Mouse (Mus musculus) lung, embryonic 14.5 days (tissue): ENCODE measurements around the gene Gpr137. TPM values are rescaled to one million over a fixed set of nuclear protein-coding genes. Genes with fewer than 3 reads are reported as not detected.
A peak's percentile ranks its signal among the peaks of the same experiment; 100 is the strongest.
"Not testable (repeated sequence)": the region's sequence is repeated elsewhere in the genome, so short reads cannot be mapped to it uniquely, and the experiment has no call there.

Source experiments
- ATAC-seq: fragments of 200-750 bp; cut with Nextera tagmentation; 2 replicates; pipeline ENCODE4 v1.8.0; 2017; ENCODE audit warnings: mild to moderate bottlenecking, moderate TSS enrichment, moderate library complexity; ENCODE audit not compliant: insufficient read depth
- DNase-seq: peaks from one replicate; pipeline ENCODE4 v3.0.0-alpha.2; 2015
- H3K27ac ChIP-seq: fragments of 300-500 bp; sonication (generic); 2 replicates; pipeline ENCODE4 v1.5.1; 2014; ENCODE audit warnings: low read depth, mild to moderate bottlenecking, moderate library complexity
- H3K27me3 ChIP-seq: fragments of 300-500 bp; sonication (generic); 2 replicates; pipeline ENCODE4 v1.6.1; 2014; ENCODE audit warnings: low read length, control low read depth; ENCODE audit not compliant: insufficient read depth
- H3K36me3 ChIP-seq: fragments of 300-500 bp; sonication (generic); 2 replicates; pipeline ENCODE4 v1.6.1; 2014; ENCODE audit warnings: control low read depth; ENCODE audit not compliant: insufficient read depth
- H3K4me1 ChIP-seq: fragments of 300-500 bp; sonication (generic); 2 replicates; pipeline ENCODE4 v1.6.1; 2014; ENCODE audit warnings: antibody characterized with exemption, control low read depth; ENCODE audit not compliant: insufficient read depth
- H3K4me2 ChIP-seq: fragments of 300-500 bp; sonication (generic); 2 replicates; pipeline ENCODE4 v1.6.1; 2014; ENCODE audit warnings: mild to moderate bottlenecking
- H3K4me3 ChIP-seq: fragments of 300-500 bp; sonication (generic); 2 replicates; pipeline ENCODE4 v1.5.1; 2014; ENCODE audit warnings: low read depth, low read length
- H3K9ac ChIP-seq: fragments of 300-500 bp; sonication (generic); 2 replicates; pipeline ENCODE4 v1.6.1; 2014
- H3K9me3 ChIP-seq: fragments of 300-500 bp; sonication (generic); 2 replicates; pipeline ENCODE4 v1.6.1; 2016; ENCODE audit warnings: low read depth, low read length, control low read depth
- CTCF ChIP-seq: IDR thresholded peaks from 2 replicates; pipeline ENCODE4 v1.5.1; 2016; ENCODE audit warnings: antibody characterized with exemption, low read depth
- whole genome bisulfite sequencing: fragments of 180-500 bp; shearing (Covaris S2); extraction: QIAGEN DNeasy Blood & Tissue Kit; methylation state at CpG from one replicate; pipeline ENCODE4 v1.1.7; 2014; 5-methylcytosine and 5-hydroxymethylcytosine counted together
- polyA plus RNA-seq: library from polyadenylated mRNA; unstranded; fragments of >200 nt; fragmentation: Nextera tagmentation; extraction: Ambion mirVana; gene quantifications from 2 replicates; pipeline ENCODE4 v1.2.1, GENCODE M21; 2014

Gpr137 gene
- polyA plus RNA-seq, 1 experiment from 2014 or later: 23.5 TPM

DNA sequence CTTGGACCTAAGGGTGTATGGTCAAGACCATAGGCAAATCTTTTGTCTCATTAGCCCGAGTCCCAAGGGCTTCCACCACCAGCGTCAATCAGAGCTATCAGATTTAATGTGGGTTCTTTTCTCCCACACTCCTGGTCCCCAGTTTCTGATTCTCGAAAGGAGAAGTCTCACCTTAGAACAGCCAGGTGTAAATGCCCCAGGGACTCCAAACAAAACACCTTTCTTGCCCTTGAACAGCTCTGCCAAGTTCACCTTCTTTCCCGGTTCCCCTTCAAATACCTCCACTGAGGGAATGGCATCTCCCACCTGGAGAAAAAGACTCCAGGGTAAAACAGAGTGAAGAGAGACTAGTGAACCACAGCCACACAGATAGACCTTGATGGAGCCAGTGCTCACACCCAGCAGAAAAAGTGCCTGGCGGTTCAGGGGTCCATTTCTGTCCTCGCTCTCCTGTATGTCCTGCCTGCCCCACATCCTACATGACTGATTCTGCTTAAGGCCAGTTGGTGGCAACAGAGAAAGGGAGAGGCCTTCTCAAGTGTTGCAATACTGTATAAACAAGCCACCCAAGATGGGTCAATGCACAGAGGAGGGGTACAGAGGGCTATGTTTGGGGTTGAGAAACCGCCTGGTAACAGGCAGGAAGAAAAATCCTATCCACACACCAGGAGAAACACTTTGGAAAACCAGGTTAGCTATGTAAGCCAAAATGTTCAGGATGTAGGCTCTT is 34.3 kb downstream of the Gpr137 start:
- H3K4me1 ChIP-seq: no peaks in the 10 kb centered on the region
- ATAC-seq (no peak), DNase-seq (peak; percentile 27)
- no peak for TF ChIP-seq CTCF
- H3K36me3 ChIP-seq: peaks cover 42% of the 10 kb centered on the region
- 0 out of 2 replicates have a peak overlapping the region, but pooled peaks have one; percentile 2 for H3K9ac ChIP-seq
- H3K9me3 ChIP-seq: no peaks in the 10 kb centered on the region
- peak overlapping the region; percentile 70 for H3K4me3 ChIP-seq
- H3K4me2 ChIP-seq: peak overlapping the region; percentile 86
- 81% methylated on average over 7 of the region's 7 CpGs for WGBS
- no peaks in the 10 kb centered on the region for H3K27me3 ChIP-seq
- H3K27ac ChIP-seq: no peak overlapping the region

DNA sequence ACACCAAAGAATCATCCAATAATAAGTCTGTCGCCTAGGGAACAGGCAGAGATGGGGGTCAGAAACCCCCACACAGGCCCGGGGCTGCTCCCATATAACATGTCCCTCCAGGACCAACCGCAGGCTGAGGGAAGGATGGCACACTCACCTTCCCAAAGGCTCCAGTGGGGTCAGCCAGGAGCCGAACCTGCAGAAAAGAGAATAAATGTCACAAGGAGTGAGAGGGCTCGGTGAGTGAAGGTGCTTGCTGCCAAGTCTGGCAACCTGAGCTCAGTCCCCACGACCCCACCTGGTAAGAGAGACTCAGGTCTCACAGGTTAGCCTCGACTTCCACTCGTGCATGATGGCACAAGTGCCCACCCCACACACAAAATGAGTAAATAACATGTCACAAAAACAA is 35.2 kb downstream of the Gpr137 start:
- peaks cover 33% of the 10 kb centered on the region for H3K36me3 ChIP-seq
- no peak overlapping the region for H3K4me2 ChIP-seq
- H3K4me3 ChIP-seq: no peak overlapping the region
- no peak for ATAC-seq
- H3K27ac ChIP-seq: no peak overlapping the region
- H3K4me1 ChIP-seq: no peaks in the 10 kb centered on the region
- TF ChIP-seq CTCF: no peak
- no peak for DNase-seq
- 88% methylated on average over 8 of the region's 8 CpGs for WGBS
- H3K9ac ChIP-seq: no peak overlapping the region
- no peaks in the 10 kb centered on the region for H3K9me3 ChIP-seq
- no peaks in the 10 kb centered on the region for H3K27me3 ChIP-seq

GRCm38 (mm10) chr19:6906199-6906598 is 36.1 kb downstream of the Gpr137 start:
- Histone ChIP-seq H3K27ac (no peak overlapping the region), H3K9ac (no peak overlapping the region), H3K27me3 (no peaks in the 10 kb centered on the region), H3K9me3 (no peaks in the 10 kb centered on the region), H3K4me1 (no peaks in the 10 kb centered on the region), H3K4me2 (no peak overlapping the region), H3K4me3 (no peak overlapping the region), H3K36me3 (peaks cover 24% of the 10 kb centered on the region)
- no peak for ATAC-seq
- no peak for TF ChIP-seq CTCF
- no peak for DNase-seq
- 71% methylated on average over 3 of the region's 3 CpGs for WGBS

- Histone ChIP-seq H3K4me3 (no peak overlapping the region), H3K9ac (no peak overlapping the region), H3K27me3 (no peaks in the 10 kb centered on the region), H3K27ac (no peak overlapping the region), H3K4me2 (no peak overlapping the region), H3K36me3 (peaks cover 24% of the 10 kb centered on the region), H3K9me3 (no peaks in the 10 kb centered on the region), H3K4me1 (no peaks in the 10 kb centered on the region)
- ATAC-seq (no peak), DNase-seq (no peak)
- WGBS: 86% methylated on average over 11 of the region's 11 CpGs
- no peak for TF ChIP-seq CTCF
These were observed 36.7 kb downstream of the Gpr137 start for GRCm38 (mm10) chr19:6905498-6906159.

GRCm38 (mm10) chr19:6904846-6905245 is 37.4 kb downstream of the Gpr137 start:
- no peak for TF ChIP-seq CTCF
- Histone ChIP-seq H3K27ac (no peak overlapping the region), H3K4me3 (no peak overlapping the region), H3K4me1 (no peaks in the 10 kb centered on the region), H3K9ac (no peak overlapping the region), H3K9me3 (no peaks in the 10 kb centered on the region), H3K36me3 (peaks cover 24% of the 10 kb centered on the region), H3K4me2 (no peak overlapping the region), H3K27me3 (no peaks in the 10 kb centered on the region)
- ATAC-seq (no peak), DNase-seq (no peak)
- WGBS: 72% methylated on average over 2 of the region's 2 CpGs

GRCm38 (mm10) chr19:6903031-6903430 is 39.2 kb downstream of the Gpr137 start:
- no peak overlapping the region for H3K4me3 ChIP-seq
- H3K9ac ChIP-seq: no peak overlapping the region
- H3K27ac ChIP-seq: no peak overlapping the region
- ATAC-seq (no peak), DNase-seq (no peak)
- H3K9me3 ChIP-seq: no peaks in the 10 kb centered on the region
- no peak overlapping the region for H3K4me2 ChIP-seq
- no peaks in the 10 kb centered on the region for H3K4me1 ChIP-seq
- peaks cover 24% of the 10 kb centered on the region for H3K36me3 ChIP-seq
- WGBS: 94% methylated on average over 1 of the region's 1 CpGs
- no peak for TF ChIP-seq CTCF
- no peaks in the 10 kb centered on the region for H3K27me3 ChIP-seq

DNA sequence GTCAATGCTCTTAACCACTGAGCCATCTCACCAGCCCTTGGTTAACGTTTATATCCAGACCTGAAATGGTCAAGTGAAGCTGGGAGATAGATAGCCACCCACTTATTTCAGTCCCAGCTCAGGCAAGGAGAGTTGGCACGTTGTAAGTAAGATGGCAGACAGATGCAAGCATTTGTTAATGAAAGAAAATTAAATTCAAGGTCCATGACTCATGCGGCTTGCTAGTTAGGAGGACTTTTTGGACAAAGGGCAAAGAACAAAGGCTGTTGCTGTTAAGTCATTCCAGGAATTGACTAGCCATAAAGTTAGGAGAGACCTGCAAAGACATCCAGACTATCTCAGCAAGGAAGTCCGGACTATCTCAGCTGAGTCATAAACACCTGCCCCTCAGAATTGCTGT is 42.6 kb downstream of the Gpr137 start:
- no peaks in the 10 kb centered on the region for H3K9me3 ChIP-seq
- ATAC-seq (no peak), DNase-seq (no peak)
- no peak overlapping the region for H3K4me2 ChIP-seq
- H3K9ac ChIP-seq: no peak overlapping the region
- H3K27me3 ChIP-seq: no peaks in the 10 kb centered on the region
- H3K4me3 ChIP-seq: no peak overlapping the region
- no peaks in the 10 kb centered on the region for H3K4me1 ChIP-seq
- TF ChIP-seq CTCF: no peak
- no peak overlapping the region for H3K27ac ChIP-seq
- 79% methylated on average over 4 of the region's 4 CpGs for WGBS
- H3K36me3 ChIP-seq: no peaks in the 10 kb centered on the region

DNA sequence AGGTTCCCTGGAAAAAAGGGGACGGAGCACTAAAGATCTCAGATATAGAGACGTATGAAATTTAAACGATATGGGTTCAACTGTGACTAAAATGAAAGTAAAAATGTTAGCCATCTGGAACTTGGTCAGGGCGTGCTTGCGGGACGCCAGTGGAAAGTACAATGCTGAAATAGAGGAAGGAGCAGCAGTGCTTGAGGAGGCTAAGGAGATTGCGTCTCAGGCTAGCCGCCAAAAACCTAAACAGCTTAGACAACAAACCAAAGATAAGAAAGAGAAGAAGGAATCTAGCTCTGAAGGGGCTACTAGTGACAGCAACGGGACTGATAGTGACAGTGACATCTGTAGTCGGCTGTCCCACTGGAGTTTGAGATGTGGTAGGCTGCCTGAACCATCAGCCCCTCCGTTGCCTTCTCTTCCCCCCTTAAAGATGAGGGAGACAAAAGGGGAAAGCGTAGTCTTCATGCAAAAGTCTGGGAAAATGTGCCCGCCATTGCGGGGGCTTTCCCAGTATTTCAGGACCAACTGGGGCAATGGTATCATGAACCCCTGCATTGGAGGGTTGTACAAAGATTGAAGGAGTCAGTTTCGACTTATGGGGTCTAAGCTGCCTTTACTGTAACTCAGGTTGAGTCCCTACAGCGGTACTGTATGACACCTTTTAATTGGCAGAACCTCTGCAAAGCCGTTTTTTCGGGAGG is 46.5 kb downstream of the Gpr137 start:
- not testable (repeated sequence) for H3K4me2 ChIP-seq, H3K27ac ChIP-seq, H3K4me3 ChIP-seq, DNase-seq, ATAC-seq, H3K36me3 ChIP-seq, H3K4me1 ChIP-seq, H3K9me3 ChIP-seq, H3K27me3 ChIP-seq, H3K9ac ChIP-seq
- 80% methylated on average over 18 of the region's 18 CpGs for WGBS
